Mouse (Mus musculus) testis, postnatal 10 days (tissue): Measurements from ENCODE around the gene Vps45.
"Not testable (repeated sequence)": the region's sequence is repeated elsewhere in the genome, so short reads cannot be mapped to it uniquely, and the experiment has no call there.

ENCODE experiments used
- DNase-seq: peaks from one replicate; pipeline ENCODE4 v3.0.0; 2021; ENCODE audit warnings: low spot score

Vps45 gene

GRCm38 (mm10) chr3:96078711-96079110 lies 20.4 kb upstream of the Vps45 start:
- no peak for DNase-seq

- DNase-seq = no peak
Observed at GRCm38 (mm10) chr3:96078066-96078465, 19.8 kb upstream of the Vps45 start.

DNA sequence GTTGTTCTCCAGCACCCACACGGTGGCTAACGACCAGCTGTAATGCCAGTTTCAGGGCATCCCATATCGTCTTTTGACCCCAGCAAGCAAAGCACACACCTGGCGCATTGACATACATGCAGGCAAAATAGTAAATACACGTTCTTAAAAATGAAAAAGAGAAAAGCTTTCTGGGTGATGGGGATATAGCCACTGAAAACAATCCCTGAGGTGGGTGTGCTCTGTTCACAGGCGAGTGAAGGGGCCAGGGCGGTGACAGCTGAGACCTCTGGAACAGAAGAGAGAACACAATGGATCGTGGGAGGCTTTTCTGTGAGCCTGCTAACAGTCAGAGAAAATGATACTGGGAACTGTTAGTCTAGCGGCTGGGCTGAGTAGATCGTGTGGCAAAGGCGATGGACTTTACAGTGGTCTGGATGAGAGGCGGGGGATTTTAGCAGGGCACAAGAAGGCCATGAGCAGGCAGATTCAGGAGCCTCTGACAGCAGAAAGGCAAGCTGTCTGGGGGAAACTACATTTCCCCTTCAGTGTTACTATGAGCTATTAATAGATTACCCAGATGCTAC lies 14.7 kb upstream of the Vps45 start:
- DNase-seq = no peak

DNA sequence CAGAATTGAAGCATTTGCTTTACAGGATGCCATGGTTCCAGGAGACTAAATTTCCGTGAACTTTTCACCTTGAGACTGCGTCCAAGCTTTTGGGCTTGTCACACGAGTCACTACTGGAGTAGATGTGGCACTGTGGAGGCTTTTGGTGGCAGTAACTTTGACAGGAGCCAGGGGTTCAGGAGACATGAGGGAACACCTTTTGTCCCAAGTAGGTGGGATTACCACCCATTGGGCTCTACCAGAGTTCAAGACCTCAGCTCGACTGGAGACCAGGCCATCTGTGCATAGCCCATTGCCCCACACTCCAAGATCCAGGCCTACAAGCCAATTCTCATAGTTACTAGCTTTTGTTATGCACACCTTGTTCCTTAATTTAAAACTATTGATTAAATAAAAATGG lies 12.0 kb upstream of the Vps45 start:
- no peak for DNase-seq

GRCm38 (mm10) chr3:96069542-96069941 lies 11.3 kb upstream of the Vps45 start:
- no peak for DNase-seq

- DNase-seq = no peak
Observed at GRCm38 (mm10) chr3:96069046-96069445, 10.8 kb upstream of the Vps45 start.

DNA sequence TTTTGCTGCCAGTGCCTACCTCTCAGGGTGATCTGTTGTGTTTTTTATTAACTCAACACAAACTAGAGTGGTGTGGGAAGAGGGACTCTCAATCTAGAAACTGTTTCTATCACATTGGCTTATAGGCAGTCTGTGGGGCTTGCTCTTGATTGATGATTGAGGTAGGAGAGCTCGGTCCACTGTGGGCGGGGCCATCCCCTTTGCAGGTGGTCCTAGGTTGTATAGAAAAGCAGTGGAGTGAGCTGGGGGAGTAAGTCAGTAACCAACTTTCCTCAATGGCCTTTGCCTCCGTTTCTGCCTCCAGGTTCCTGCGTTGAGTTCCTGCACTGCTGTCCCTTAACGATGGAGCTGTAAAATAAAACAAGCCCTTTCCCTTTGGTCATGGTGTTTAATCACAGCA lies 8.5 kb upstream of the Vps45 start:
- DNase-seq = no peak

DNA sequence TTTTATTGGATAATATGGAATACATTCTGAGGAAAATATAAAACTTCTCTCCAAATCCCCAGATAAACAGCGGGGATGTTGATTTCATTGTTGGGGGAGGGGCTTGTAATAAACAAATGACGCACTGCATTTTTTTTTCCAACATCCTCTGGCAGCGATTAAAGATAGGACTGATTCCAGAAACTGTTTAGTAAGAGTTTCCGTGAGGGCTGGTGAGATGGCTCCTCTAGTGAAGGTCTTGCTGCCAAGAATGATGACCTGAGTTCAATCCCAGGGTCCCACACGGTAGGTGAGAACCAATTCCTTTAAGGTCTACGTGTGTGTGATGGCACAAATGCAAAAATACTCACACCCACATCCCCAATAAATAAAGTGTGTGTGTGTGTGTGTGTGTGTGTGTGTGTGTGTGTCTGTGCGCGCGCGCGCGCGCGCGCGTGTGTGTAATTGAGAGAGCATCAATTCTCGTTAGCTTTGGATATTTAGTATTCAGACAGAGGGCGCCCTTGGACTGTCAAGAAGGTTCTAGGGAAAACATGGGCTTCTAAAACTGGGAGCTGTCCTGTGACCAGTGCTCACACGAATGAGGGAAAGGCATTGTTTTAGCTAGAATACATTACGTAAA lies 7.6 kb upstream of the Vps45 start:
- peak; percentile 64 for DNase-seq

DNA sequence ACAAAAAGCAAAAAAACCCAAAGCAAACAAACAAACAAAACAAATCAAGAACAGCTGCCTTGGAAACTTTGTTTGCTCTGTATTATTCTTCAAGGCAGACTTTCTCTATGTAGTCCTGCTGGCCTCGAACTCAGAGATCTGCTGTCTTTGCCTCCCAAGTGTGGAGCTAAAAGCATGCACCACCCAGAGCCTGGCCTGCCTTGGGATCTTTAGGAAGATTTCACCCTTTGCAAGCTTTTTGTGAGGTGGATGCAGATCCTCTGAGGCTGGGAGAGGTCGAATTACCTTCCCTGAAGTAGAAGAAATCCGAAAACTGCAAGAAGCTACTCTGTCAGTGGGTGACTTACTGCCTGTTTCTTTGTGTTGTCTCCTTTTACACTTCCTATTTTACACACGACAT lies 6.9 kb upstream of the Vps45 start:
- DNase-seq = no peak

GRCm38 (mm10) chr3:96064217-96064616 lies 6.0 kb upstream of the Vps45 start:
- DNase-seq = no peak

DNA sequence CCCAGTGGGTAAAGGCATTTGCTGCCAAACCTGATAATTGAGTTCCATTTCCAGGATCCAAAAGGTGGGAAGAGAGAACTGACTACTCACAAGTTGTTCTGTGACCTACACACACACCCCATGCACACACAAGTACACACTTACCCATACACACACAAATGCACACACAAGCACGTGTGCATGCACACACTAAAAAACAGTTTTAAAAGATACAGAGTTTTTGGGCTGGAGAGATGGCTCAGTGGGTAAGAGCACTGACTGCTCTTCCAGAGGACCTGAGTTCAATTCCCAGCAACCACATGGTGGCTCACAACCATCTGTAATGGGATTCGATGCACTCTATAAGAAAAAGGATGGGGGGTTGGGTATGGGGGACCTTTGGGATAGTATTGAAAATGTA lies 5.0 kb upstream of the Vps45 start:
- no peak for DNase-seq

DNA sequence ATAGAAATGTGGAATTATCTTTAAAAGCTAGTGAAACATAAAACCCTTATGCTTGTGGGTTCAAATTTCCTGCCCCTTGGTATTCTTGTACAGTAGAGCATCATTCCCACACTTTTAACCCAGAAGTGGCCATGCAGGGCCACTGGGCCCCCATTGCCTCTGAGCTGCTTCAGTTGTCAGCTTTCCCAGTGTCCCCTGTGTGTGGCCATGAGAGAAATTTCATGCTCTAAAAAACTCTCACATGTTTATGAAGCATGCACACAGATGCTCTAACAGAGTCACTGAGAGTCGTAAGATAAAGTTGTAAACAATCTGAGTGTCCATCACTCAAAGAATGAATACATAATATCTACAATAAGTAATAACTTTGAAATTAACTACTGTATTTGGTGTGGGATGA lies 1.9 kb upstream of the Vps45 start:
- no peak for DNase-seq

GRCm38 (mm10) chr3:96057747-96058204 lies 490 bp downstream of the Vps45 start:
- peak; percentile 85 for DNase-seq

- DNase-seq = no peak
Observed at GRCm38 (mm10) chr3:96056031-96056430, 2.2 kb downstream of the Vps45 start.

- DNase-seq = no peak
Observed at GRCm38 (mm10) chr3:96055294-96055693, 3.0 kb downstream of the Vps45 start.

- no peak for DNase-seq
Observed at GRCm38 (mm10) chr3:96051839-96052238, 6.4 kb downstream of the Vps45 start.

- DNase-seq = no peak
Observed at GRCm38 (mm10) chr3:96051186-96051585, 7.1 kb downstream of the Vps45 start.

DNA sequence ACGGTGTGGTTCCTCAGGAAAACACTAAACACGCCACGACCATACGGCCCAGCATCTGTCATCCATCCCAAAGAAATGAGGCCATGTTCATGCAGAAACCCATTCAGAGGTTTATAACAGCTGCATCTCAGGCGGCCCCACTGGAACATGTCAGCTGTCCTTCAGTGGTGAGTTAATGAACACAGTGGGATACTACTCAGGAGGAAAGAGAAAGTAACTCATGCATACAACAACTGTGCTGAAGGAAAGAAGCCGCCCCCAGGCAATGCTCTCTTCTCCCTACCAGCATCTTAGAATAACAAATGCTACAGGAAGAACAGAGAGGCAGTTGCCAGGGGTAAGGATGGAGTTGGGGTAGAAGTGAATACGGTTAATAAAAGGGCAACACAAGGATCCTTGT lies 7.5 kb downstream of the Vps45 start:
- DNase-seq = no peak

- not testable (repeated sequence) for DNase-seq
Observed at GRCm38 (mm10) chr3:96044559-96044958, 13.7 kb downstream of the Vps45 start.

GRCm38 (mm10) chr3:96043104-96043503 lies 15.2 kb downstream of the Vps45 start:
- DNase-seq = no peak

DNA sequence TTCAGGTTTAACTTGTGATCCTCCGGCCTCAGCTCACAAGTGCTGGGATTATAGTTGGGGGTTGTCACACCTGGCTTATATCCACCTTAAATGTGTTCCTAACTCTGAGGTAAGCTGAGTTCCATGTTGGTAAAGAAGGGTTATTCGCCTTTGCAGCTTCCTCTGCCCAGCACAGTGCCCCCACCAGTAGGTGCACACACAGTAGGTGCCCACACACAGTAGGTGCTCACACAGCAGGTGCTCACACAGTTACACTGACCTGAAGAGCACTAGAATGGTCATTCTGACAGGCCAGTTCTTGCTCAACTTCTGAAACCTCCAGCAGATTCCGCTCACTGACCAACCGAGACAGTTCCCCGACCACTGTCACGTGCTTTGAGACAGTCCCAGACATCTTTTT lies 17.2 kb downstream of the Vps45 start:
- DNase-seq = no peak

GRCm38 (mm10) chr3:96040663-96041006 lies 17.6 kb downstream of the Vps45 start:
- no peak for DNase-seq

DNA sequence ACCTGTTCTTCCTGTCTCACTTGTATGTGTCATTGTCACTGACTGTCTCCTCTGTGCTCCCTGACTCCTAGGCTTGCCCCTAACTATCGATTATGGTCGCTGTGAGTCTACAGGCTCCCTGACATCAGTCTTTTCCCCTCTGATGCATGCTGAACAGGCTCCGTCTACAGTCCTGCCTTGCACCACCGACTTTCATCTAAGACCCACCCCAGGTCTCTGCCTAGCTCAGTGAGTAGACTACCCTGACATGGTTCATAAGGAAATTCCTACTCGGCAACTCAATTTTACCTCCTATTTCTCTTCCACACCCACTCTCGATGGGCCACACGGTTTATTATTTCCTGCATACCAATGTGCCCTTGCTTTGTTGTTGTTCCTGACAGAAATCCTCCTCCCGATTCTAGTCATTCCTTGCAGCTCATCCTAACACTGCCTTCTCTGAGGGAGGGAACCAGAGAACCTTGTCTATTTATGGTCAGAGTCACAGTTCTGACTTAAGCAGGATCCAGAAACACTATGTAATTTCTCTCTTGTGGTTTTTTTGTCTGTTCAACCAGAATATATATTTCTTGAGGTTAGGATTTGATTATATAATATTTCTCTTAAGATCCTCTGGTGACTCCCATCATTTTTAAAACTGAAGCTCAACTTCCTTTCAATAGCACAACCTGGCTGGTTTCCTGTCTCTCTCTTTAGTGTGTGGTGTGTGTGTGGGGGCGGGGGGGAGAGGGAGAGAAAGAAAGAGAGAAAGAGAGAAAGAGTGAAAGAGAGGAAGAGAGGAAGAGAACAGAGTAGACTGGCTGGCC lies 18.2 kb downstream of the Vps45 start:
- no peak for DNase-seq

DNA sequence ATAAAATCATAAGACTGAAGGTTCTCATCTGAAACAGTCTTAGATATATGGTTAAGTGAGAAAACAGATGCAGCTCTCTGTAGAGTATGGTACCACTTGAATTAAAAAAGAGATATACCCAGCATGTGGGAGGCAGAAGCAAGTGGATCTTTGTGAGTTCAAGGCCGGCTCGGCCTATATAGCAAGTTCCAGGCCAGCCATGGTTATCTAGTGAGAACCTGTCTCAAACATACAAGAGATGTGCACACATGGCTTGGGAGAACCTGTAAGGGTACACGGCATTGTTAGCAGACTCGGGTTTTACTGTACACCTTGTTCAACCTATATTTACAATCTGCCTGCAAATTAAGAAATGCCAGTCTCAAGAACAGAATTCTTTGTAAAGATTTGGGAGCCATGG lies 19.4 kb downstream of the Vps45 start:
- DNase-seq = no peak
